In genomic region chr1:165086131-165086530, GRCm38 (mm10) we compare ENCODE assay signal across 19 mouse cellular contexts.
A peak's percentile ranks its signal among the peaks of the same experiment; 100 is the strongest.
DNase-seq lines count a peak whose midpoint lies in the region; ATAC-seq and TF ChIP-seq lines count a peak whose summit lies in the region.
"Had no signal": no experiment of that assay in that cellular context is flagged by ENCODE, and none has a peak within 500 bp of the region (broad histone marks: within the 10 kb centered on the region; RNA-seq: fewer than 3 reads in every experiment).

No protein-coding gene starts in this region.

- no peak overlapping the region for H3K27ac ChIP-seq in hindbrain, embryonic 11.5 days (ENCODE audit: low read depth, low read length)
- no peak overlapping the region for H3K27ac ChIP-seq in hindbrain, postnatal 0 days
- H3K27ac ChIP-seq in neural tube, embryonic 13.5 days (replicated peaks), result peak overlapping the region; percentile 23
- H3K27ac ChIP-seq: embryonic facial prominence, embryonic 13.5 days; forebrain, embryonic 13.5 days had no signal

- H3K4me3 ChIP-seq in hindbrain, embryonic 11.5 days (ENCODE audit: low read depth, low read length), result no peak overlapping the region
- H3K4me3 ChIP-seq in hindbrain, postnatal 0 days (ENCODE audit: low read length), result no peak overlapping the region
- H3K4me3 ChIP-seq in neural tube, embryonic 13.5 days, result no peak overlapping the region
- H3K4me3 ChIP-seq: embryonic facial prominence, embryonic 13.5 days; forebrain, embryonic 13.5 days had no signal

- H3K36me3 ChIP-seq in hindbrain, embryonic 11.5 days (ENCODE audit: control insufficient read depth, insufficient read depth, low read length), result no peaks in the 10 kb centered on the region
- H3K36me3 ChIP-seq in hindbrain, postnatal 0 days (ENCODE audit: insufficient read depth, low read length), result no peaks in the 10 kb centered on the region
- no peaks in the 10 kb centered on the region for H3K36me3 ChIP-seq in neural tube, embryonic 13.5 days
- H3K36me3 ChIP-seq: embryonic facial prominence, embryonic 13.5 days had no signal

- 52% methylated on average over 3 of the region's 3 CpGs for WGBS in hindbrain, embryonic 11.5 days
- WGBS in hindbrain, postnatal 0 days, result 52% methylated on average over 3 of the region's 3 CpGs
- WGBS in neural tube, embryonic 13.5 days, result 32% methylated on average over 3 of the region's 3 CpGs

- H3K27me3 ChIP-seq in hindbrain, embryonic 11.5 days (ENCODE audit: control insufficient read depth, insufficient read depth, low read length), result no peaks in the 10 kb centered on the region
- H3K27me3 ChIP-seq in hindbrain, postnatal 0 days (ENCODE audit: insufficient read depth, low read length), result no peaks in the 10 kb centered on the region
- H3K27me3 ChIP-seq in neural tube, embryonic 13.5 days, result no peaks in the 10 kb centered on the region
- H3K27me3 ChIP-seq: CH12.LX; embryonic facial prominence, embryonic 13.5 days; forebrain, embryonic 13.5 days had no signal

- peak; percentile 79 for ATAC-seq in hindbrain, embryonic 11.5 days (ENCODE audit: low FRiP score)
- no peak; the same call in 1 of the 2 replicates for ATAC-seq in hindbrain, postnatal 0 days
- peak; percentile 34; the same call in 1 of the 2 replicates for ATAC-seq in neural tube, embryonic 13.5 days (ENCODE audit: low read depth)
- no peak for ATAC-seq in megakaryocyte, adult 5-6 weeks (ENCODE audit: poor library complexity, severe bottlenecking)
- ATAC-seq: forebrain, embryonic 13.5 days; forebrain, postnatal 0 days; inflammation-experienced regulatory T-cells, adult 6 months had no signal

- peak; percentile 24 for DNase-seq in hindbrain, embryonic 11.5 days (ENCODE audit: low spot score)
- DNase-seq in hindbrain, postnatal 0 days (ENCODE audit: low spot score), result no peak
- DNase-seq in retina, postnatal 1 day, result peak; percentile 25
- DNase-seq in retina, embryonic 14.5 days (ENCODE audit: low spot score), result no peak
- DNase-seq in right cerebral cortex, postnatal 4 days, result no peak
- DNase-seq: adrenal gland, adult 2 months; adrenal gland, postnatal 25 days; cerebellum, adult 18-20 months; cerebellum, adult 9-11 months; cerebellum, postnatal 36 days; forebrain, postnatal 0 days; gastrocnemius, postnatal 14 days; heart, postnatal 10 days had no signal

- H3K9ac ChIP-seq in hindbrain, embryonic 11.5 days (ENCODE audit: low read depth, low read length), result no peak overlapping the region
- H3K9ac ChIP-seq in hindbrain, postnatal 0 days (replicated peaks; ENCODE audit: low read length), result no peak overlapping the region
- no peak overlapping the region for H3K9ac ChIP-seq in neural tube, embryonic 13.5 days
- H3K9ac ChIP-seq: embryonic facial prominence, embryonic 13.5 days; forebrain, embryonic 13.5 days; forebrain, postnatal 0 days had no signal

- no peak overlapping the region for H3K4me2 ChIP-seq in hindbrain, embryonic 11.5 days (replicated peaks; ENCODE audit: low read depth, low read length)
- no peak overlapping the region for H3K4me2 ChIP-seq in hindbrain, postnatal 0 days (ENCODE audit: low read depth, low read length)
- no peak overlapping the region for H3K4me2 ChIP-seq in neural tube, embryonic 13.5 days
- H3K4me2 ChIP-seq: embryonic facial prominence, embryonic 13.5 days; forebrain, embryonic 13.5 days had no signal

- no peaks in the 10 kb centered on the region for H3K4me1 ChIP-seq in hindbrain, embryonic 11.5 days (replicated peaks; ENCODE audit: control insufficient read depth, insufficient read depth, low read length)
- H3K4me1 ChIP-seq in hindbrain, postnatal 0 days (ENCODE audit: insufficient read depth, low read length), result 0 out of 2 replicates have a peak, but pooled peaks cover 5% of the 10 kb centered on the region
- peaks cover 22% of the 10 kb centered on the region for H3K4me1 ChIP-seq in neural tube, embryonic 13.5 days (replicated peaks)
- H3K4me1 ChIP-seq: embryonic facial prominence, embryonic 13.5 days; forebrain, embryonic 13.5 days had no signal

- TF ChIP-seq CTCF in hindbrain, postnatal 0 days (IDR thresholded peaks at IDR 0.05; ENCODE audit: low read depth), result no peak

- H3K9me3 ChIP-seq in hindbrain, embryonic 11.5 days (ENCODE audit: control insufficient read depth, low read length), result no peaks in the 10 kb centered on the region
- H3K9me3 ChIP-seq in hindbrain, postnatal 0 days (ENCODE audit: low read length), result no peaks in the 10 kb centered on the region
- no peaks in the 10 kb centered on the region for H3K9me3 ChIP-seq in neural tube, embryonic 13.5 days
- H3K9me3 ChIP-seq: embryonic facial prominence, embryonic 13.5 days; forebrain, embryonic 13.5 days had no signal

Comparison
In these comparisons a context has a peak if more than half of its experiments do, and no peak if none do; other contexts are left out.
1. ATAC-seq: peak in hindbrain, embryonic 11.5 days (single experiment) and neural tube, embryonic 13.5 days (single experiment); none in hindbrain, postnatal 0 days (single experiment) and megakaryocyte, adult 5-6 weeks (single experiment).
2. DNase-seq: peak in hindbrain, embryonic 11.5 days (single experiment) and retina, postnatal 1 day (single experiment); none in hindbrain, postnatal 0 days (single experiment), retina, embryonic 14.5 days (single experiment) and right cerebral cortex, postnatal 4 days (single experiment).